Mouse (Mus musculus) urinary bladder, postnatal 25 days (tissue): ENCODE results near the gene Mpp3.

ENCODE experiments used
- DNase-seq: peaks from one replicate; pipeline ENCODE4 v3.0.0; 2022; ENCODE audit warnings: low spot score

Gene Mpp3

DNA sequence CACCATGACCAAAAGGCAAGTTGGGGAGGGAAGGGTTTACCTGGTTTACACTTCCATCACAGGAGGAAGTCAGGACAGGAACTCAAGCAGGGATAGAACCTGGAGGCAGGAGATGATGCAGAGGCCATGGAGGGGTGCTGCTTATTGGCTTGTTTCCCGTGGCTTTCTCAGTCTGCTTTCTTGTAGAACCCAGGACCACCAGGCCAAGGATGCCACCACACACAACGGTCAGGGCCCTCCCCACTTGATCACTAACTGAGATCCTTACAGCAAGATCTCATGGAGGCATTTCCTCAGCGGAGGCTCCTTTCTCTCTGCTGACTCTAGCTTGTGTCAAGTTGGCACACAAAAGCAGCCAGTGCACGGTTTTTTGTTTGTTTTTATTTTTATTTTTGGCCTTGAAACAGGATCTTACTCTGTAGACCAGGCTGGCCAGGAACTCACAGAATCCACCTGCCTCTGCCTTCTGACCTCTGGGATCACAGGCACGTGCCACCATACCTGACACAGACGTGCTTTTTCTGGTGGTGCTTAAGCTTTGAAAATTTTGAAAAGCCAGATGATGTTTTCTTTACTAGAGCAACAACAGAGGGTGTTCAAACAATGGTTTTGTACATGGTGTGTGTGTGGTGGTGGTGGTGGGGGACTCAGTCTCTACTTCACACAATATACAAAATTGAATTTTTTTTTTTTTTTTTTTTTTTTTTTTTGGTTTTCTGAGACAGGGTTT is at the start of gene Mpp3:
Gene Mpp3, minus strand, starts transcription at position 375 of the 730 bp plus-strand sequence.
- no peak for DNase-seq

- DNase-seq = no peak
These were observed 45.5 kb upstream of the Mpp3 start for GRCm38 (mm10) chr11:102073722-102074121.

GRCm38 (mm10) chr11:102072729-102073128 is 44.5 kb upstream of the Mpp3 start:
- no peak for DNase-seq

- no peak for DNase-seq
These were observed 42.2 kb upstream of the Mpp3 start for GRCm38 (mm10) chr11:102070426-102070825.

DNA sequence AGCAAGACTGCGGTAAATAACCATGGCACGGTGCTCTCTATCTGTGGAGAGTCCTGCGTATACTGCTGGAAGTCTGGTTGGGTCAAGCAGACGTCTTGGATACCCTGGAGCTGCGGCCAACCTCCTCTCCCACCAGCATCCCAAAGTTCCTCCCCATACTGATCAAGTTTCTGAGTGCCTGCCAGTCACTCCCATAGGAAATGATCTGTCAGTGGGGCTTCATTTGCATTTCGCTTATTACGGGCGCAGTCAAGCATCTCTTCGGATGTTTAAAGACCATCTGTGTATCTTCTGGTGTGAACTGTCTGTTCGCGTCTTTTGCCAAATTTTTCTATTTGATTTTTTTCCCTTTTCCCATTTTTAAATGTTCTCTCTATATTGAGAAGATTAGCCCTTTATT is 41.4 kb upstream of the Mpp3 start:
- DNase-seq = no peak

DNA sequence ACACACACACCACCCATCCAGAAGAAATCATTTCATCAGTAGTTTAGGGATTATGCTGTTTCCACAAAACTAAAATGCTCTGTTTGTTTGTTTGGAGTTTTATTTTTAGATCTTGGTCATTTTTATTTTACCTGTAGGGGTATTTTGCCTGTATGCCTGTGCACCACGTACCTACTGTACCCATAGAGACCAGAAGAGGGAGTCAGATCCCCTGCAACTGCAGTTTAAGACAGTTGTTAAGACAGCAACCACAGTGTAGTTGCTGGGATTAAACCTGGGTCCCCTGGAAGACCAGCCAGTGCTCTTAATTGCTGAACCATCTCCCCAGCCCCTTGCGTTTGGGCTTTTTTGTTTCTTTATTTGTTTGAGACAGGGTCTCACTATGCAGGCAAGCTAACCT is 40.7 kb upstream of the Mpp3 start:
- DNase-seq = no peak

DNA sequence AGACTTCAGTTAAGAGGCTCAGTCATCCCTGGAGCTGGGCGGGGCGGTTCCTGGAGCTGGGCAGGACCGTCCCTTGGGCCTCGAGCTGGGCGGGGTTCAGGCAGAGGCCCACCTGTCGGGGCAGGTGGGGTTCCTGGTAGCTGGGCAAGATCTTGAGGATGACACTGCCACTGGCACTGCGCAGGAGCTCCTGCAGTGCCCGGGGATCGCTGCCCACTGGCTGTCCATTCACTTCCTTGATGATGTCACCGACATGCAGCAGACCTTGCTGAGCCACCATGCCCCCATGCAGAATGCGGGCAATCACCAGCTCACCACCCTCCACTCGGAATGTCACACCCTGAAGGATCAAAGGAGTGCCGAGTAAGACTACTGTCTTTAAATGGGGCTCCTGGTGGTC is 34.8 kb upstream of the Mpp3 start:
- no peak for DNase-seq

DNA sequence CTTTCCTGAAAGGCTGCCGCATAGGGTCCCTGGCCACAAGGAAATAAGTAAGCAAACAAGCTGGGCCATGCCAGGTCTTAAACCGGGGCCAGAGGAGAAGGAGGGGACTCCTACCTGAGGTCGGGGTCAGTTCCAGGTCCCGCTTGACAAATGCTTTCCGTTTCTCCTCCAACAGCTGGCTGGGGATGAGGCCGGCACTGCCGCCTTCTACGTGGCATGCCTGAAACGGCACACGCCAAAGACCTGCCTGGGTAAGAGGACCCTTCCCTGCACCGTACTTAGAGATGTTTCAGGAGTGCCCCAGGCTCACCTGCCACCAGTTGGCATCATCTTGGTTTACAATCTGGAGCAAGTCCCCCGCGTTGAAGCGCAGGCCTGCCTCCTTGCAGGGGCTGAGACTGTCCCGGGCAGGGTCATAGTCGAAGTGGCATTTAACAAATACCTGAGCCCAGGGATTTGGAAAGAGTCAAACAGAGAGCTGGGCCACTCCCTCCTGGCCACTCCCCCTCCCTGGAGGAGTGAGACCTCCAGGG is 33.7 kb upstream of the Mpp3 start:
- DNase-seq = no peak

DNA sequence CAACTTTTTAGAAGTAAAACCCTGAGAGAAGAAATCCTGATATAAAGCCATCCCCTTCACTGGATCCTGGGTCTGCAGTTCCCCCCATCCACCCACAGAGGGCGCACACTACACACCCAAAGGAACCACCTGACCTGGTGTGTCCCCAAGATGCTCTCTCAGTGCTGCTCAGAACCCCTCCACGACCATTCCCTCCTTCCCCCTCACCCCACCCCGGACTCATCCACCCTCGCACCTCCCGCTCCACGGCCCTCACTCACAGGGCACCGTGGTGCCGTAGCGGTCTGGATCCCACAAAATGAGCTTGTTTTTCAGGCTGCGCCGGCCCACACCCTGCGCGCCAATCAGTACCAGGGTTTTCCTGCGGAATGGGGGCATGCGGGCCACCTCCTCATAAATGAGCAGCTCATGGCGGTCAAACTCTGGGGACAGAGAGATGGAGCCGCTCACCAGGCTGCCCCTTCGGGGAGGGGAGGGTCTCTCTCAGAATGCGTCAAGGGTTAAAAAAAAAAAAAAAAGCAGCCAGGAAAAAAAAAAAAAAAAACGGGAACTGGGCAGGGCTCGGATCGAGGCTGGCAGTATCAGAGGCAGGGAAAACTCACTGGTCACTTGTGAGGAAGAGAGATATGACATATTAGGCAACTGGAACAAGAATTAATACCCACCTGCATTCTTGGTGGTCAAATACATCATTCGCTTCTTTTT is 33.1 kb upstream of the Mpp3 start:
- DNase-seq = peak; percentile 74

DNA sequence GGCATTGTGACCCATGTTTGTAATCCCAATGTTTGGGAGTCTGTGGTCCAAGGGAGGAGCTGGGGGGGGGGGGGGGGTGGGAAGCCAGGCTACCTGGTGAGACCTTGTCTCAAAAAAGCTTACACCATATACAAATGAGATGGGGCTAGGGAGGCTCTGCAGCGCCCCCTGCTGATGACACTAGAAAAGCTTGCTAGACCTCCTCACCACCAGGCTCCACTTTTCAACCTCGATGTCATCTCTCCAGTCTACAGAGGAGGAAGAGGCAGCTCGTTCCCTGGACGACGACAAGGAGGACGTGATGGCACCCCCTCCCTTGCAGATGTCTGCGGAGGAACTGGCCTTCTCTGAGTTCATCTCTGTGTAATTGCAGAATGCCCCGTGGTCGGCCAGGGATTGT is 25.6 kb upstream of the Mpp3 start:
- peak; percentile 52 for DNase-seq

GRCm38 (mm10) chr11:102053183-102053582 is 24.9 kb upstream of the Mpp3 start:
- DNase-seq = no peak

DNA sequence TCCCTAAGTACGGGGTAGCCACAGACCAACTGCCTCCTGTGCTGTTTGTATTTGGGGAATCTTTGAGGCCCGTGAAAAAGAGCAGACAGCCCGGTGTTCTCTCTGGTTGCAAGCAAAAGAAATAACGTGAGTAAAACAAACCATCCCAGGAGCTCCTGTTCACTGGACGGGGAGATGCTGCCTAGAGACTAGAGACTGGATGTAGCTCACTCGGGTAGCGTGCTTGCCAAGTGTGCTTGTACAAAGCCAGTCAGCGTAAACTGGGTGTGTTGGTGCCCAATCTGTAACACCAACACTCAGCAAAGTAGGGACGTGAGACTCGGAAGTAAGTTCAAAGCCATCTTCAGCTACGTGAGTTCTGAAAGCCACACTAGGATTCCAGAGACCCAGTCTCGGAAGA is 24.4 kb upstream of the Mpp3 start:
- no peak for DNase-seq

DNA sequence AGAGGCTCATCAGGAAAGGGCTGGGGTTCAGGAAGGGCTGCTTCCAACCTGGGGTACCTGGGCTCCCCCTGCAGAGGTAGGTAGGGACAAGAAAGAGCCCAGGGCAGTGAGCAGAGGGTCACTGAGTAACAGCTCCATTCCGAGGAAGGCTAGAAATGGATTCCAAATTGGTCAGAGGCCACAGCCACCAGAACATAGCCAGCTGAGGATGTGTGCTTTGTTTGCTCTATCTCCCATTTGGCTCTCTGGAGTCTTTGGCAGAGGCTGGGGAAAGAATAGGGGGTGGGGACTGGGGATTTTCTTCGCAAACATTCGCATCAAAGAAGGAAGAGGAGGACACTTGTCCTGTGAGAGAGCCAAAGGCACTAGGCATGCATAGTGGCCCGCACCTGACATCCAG is 23.7 kb upstream of the Mpp3 start:
- no peak for DNase-seq

DNA sequence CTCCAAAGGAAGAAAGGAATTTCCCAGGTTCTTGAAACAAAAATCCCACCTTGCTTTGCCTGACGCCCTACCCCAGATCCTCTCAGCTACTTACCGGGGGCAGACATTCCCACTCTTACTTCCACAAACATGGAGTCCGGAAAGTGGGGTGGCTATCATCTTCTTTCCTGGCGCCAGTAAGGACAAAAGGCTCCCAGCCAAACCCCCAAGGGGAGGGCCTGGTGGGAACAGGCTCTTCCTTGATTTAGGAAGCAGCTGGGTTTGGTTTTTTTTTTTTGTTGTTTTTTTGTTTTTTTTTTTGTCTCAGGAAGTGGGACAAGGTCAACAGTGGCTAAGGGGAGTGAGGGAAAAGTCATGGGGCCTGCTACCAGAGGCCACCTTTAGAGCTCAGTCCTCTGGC is 23.3 kb upstream of the Mpp3 start:
- DNase-seq = no peak

- DNase-seq = no peak
These were observed 21.7 kb upstream of the Mpp3 start for GRCm38 (mm10) chr11:102049875-102050482.

DNA sequence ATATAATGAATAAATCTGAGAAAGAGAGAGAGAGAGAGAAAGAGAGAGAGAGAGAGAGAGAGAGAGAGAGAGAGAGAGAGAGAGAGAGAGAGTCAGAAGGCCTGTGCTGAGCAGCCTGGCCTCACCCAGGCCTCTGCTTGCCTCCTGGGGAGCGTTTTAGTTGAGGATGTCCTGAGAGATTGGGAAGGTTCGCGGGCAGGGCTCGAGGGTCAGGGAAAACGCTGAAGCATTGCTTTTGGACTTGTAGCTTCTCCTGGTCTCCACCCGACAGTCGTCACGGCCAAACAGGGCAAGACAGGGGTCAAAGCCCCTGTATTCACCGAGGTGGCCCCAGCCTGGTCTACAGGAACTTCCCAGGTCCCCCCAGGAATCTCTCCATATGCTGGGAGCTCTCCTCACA is 18.3 kb upstream of the Mpp3 start:
- no peak for DNase-seq

GRCm38 (mm10) chr11:102044691-102045212 is 16.5 kb upstream of the Mpp3 start:
- DNase-seq = no peak

- DNase-seq = no peak
These were observed 15.1 kb upstream of the Mpp3 start for GRCm38 (mm10) chr11:102043381-102043780.

- no peak for DNase-seq
These were observed 14.7 kb upstream of the Mpp3 start for GRCm38 (mm10) chr11:102042971-102043370.

DNA sequence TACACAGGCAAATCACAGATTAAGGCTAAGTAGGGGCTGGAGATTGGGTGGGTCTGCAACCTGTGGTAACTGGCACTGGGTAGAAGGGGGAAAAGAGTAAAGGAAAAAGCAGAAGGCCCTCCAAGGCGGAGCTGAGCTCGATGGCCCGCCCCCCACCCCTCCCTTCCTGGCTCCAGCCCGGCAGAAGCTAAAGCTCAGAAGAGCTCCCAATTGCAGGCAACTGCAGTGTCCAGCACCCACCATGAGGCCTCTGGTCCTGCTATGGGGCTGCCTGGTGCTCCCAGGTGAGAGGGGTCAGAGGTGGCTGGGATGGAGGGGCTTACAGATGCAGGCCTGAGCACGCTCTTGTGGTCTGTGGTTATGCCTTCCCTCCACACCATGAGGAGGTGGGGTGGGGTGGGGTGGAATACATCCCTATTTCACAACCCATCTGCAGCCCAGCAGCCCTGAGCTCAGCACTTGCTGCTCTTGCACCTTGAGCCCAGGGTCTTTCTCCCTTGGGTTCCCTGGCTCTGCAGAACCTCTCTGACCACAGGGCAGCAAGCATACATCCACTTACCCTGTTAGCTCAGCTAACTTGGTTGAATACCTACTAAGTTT is 13.2 kb upstream of the Mpp3 start, which contains the start of gene Cd300lg:
Gene Cd300lg, plus strand, starts transcription at position 160 of the 600 bp plus-strand sequence.
- no peak for DNase-seq

DNA sequence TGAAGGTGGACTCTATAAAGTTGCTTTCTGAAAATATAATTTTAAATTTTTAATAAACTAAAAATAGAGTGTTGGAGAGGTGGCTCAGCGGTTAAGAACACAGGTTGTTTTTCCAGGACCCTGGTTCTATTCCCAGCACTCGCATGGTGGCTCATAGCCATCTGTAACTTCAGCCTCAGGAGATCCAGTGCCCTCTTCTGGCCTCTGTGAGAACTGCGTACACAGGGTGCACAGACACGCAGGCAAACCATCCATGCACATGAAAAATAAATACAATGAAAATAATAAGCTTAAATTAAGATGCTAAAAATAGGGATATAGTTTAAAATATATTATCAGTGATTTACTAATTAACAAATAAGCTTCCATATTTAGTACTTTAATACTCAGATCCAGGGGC is 12.4 kb upstream of the Mpp3 start:
- DNase-seq = no peak

GRCm38 (mm10) chr11:102040138-102040524 is 11.9 kb upstream of the Mpp3 start:
- peak; percentile 88 for DNase-seq
